Mouse (Mus musculus) thymus, adult 2 months (tissue): ENCODE data around the gene Mmp25.

Source experiments
- CTCF ChIP-seq: fragments of 200-500 bp; IDR thresholded peaks from 2 replicates; pipeline ENCODE4 v1.5.1; 2012; ENCODE audit warnings: mild to moderate bottlenecking, control low read depth, low read length, moderate library complexity, borderline replicate concordance; ENCODE audit not compliant: control insufficient read depth, poor library complexity, insufficient read depth; ENCODE audit errors: extremely low read depth
- POLR2A ChIP-seq: fragments of 200-500 bp; IDR thresholded peaks from 2 replicates; pipeline ENCODE4 v1.6.1; 2012; ENCODE audit warnings: mild to moderate bottlenecking, low read length, control low read depth, moderate library complexity; ENCODE audit not compliant: control insufficient read depth, poor library complexity, insufficient read depth; ENCODE audit errors: extremely low read depth

GRCm38 (mm10) chr17:23660876-23661200 lies 15.8 kb upstream of the Mmp25 start:
- TF ChIP-seq POLR2A, result no peak
- TF ChIP-seq CTCF, result no peak
